Mouse (Mus musculus): ENCODE measurements around the gene Atg4c.
A peak's percentile ranks its signal among the peaks of the same experiment; 100 is the strongest.

GRCm38 (mm10) chr4:99298676-99299075 lies 104.9 kb downstream of the Atg4c start:
- TF ChIP-seq CTCF (IDR thresholded peaks at IDR 0.05; ENCODE audit: low read depth) (peak; percentile 79), EP300 (IDR thresholded peaks at IDR 0.05; ENCODE audit: low read depth) (no peak)
